Mouse (Mus musculus) forebrain, embryonic 11.5 days (tissue): ENCODE data around the gene Phykpl. TPM values are rescaled to one million over a fixed set of nuclear protein-coding genes. Genes with fewer than 3 reads are reported as not detected.
"Not testable (repeated sequence)": the region's sequence is repeated elsewhere in the genome, so short reads cannot be mapped to it uniquely, and the experiment has no call there.

Experiments
- ATAC-seq: fragments of 200-750 bp; cut with Nextera tagmentation; replicated peaks from 2 replicates; pipeline ENCODE4 v1.8.0; 2017; ENCODE audit warnings: moderate TSS enrichment; ENCODE audit not compliant: low FRiP score
- DNase-seq: peaks from one replicate; pipeline ENCODE4 v3.0.0-alpha.2; 2017; ENCODE audit warnings: low spot score
- H3K27ac ChIP-seq: fragments of 300-500 bp; sonication (generic); 2 replicates; pipeline ENCODE4 v1.5.1; 2014; ENCODE audit warnings: low read depth, low read length
- H3K27me3 ChIP-seq: fragments of 300-500 bp; sonication (generic); 2 replicates; pipeline ENCODE4 v1.6.1; 2014; ENCODE audit warnings: mild to moderate bottlenecking, low read length, mixed read lengths; ENCODE audit not compliant: control insufficient read depth, insufficient read depth
- H3K36me3 ChIP-seq: fragments of 300-500 bp; sonication (generic); 2 replicates; pipeline ENCODE4 v1.6.1; 2014; ENCODE audit warnings: mild to moderate bottlenecking, low read length, moderate library complexity, mixed read lengths; ENCODE audit not compliant: control insufficient read depth, insufficient read depth
- H3K4me1 ChIP-seq: fragments of 300-500 bp; sonication (generic); replicated peaks from 2 replicates; pipeline ENCODE4 v1.6.1; 2014; ENCODE audit warnings: low read length, mixed read lengths; ENCODE audit not compliant: control insufficient read depth, insufficient read depth
- H3K4me2 ChIP-seq: fragments of 300-500 bp; sonication (generic); 2 replicates; pipeline ENCODE4 v1.6.1; 2014; ENCODE audit warnings: low read depth, mild to moderate bottlenecking, low read length, moderate library complexity, mixed read lengths; ENCODE audit not compliant: severe bottlenecking
- H3K4me3 ChIP-seq: fragments of 300-500 bp; sonication (generic); 2 replicates; pipeline ENCODE4 v1.5.1; 2014; ENCODE audit warnings: low read depth, low read length
- H3K9ac ChIP-seq: fragments of 300-500 bp; sonication (generic); 2 replicates; pipeline ENCODE4 v1.6.1; 2014; ENCODE audit warnings: low read length
- H3K9me3 ChIP-seq: fragments of 300-500 bp; sonication (generic); 2 replicates; pipeline ENCODE4 v1.6.1; 2016; ENCODE audit warnings: low read length, mixed read lengths; ENCODE audit not compliant: control insufficient read depth
- WGBS: fragments of 180-500 bp; shearing (Covaris S2); extraction: QIAGEN DNeasy Blood & Tissue Kit; methylation state at CpG from one replicate; pipeline ENCODE4 v1.1.7; 2014; 5-methylcytosine and 5-hydroxymethylcytosine counted together
- polyA plus RNA-seq: library from polyadenylated mRNA; unstranded; fragments of >200 nt; fragmentation: Nextera tagmentation; extraction: Ambion mirVana; gene quantifications from 2 replicates; pipeline ENCODE4 v1.2.1, GENCODE M21; 2014

Gene Phykpl
- polyA plus RNA-seq, 1 experiment from 2014 or later, result 16.7 TPM

GRCm38 (mm10) chr11:51616113-51616512, 31.6 kb downstream of the Phykpl start:
- not testable (repeated sequence) for ATAC-seq, H3K36me3 ChIP-seq, H3K9me3 ChIP-seq, DNase-seq, H3K27me3 ChIP-seq, H3K4me3 ChIP-seq, H3K27ac ChIP-seq
- 88% methylated on average over 7 of the region's 7 CpGs for WGBS
- Histone ChIP-seq H3K9ac (peak overlapping the region; percentile 61; the same call in 1 of the 2 replicates), H3K4me1 (peaks cover 10% of the 10 kb centered on the region), H3K4me2 (peak overlapping the region; percentile 55; the same call in 1 of the 2 replicates)

- Histone ChIP-seq H3K4me3 (no peak overlapping the region), H3K27ac (no peak overlapping the region), H3K9ac (no peak overlapping the region), H3K27me3 (no peaks in the 10 kb centered on the region), H3K4me1 (peaks cover 10% of the 10 kb centered on the region), H3K9me3 (no peaks in the 10 kb centered on the region), H3K4me2 (no peak overlapping the region), H3K36me3 (no peaks in the 10 kb centered on the region; the same call in 1 of the 2 replicates)
- ATAC-seq (no peak), DNase-seq (peak; percentile 72)
- WGBS, result 6% methylated on average over 4 of the region's 4 CpGs
Observed at GRCm38 (mm10) chr11:51617693-51618092, 33.1 kb downstream of the Phykpl start.

DNA sequence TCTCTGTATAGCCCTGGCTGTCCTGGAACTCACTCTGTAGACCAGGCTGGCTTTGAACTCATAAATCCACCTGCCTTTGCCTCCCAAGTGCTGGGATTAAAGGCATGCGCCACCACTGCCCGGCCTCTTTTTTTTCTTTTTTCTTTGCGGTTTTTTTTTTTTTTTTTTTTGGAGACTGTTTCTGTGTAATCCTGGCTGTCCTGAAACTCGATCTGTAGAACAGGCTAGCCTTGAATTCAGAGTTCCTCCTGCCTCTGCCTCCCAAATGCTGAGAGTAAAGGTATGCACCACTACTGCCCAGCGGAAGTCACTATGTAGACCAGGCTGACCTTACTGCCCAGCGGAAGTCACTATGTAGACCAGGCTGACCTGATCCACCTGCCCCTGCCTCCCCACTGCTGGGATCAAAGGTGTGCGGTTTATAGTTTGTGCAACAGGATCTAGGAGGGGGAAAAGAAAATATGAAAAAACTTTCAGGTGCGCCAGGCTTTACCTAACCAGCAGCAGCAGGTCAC, 34.4 kb downstream of the Phykpl start:
- H3K9ac ChIP-seq, result peak overlapping the region; percentile 3; the same call in 1 of the 2 replicates
- no peak overlapping the region for H3K27ac ChIP-seq
- peak overlapping the region; percentile 53; the same call in 1 of the 2 replicates for H3K4me2 ChIP-seq
- ATAC-seq, result no peak; the same call in 1 of the 2 replicates
- no peak for DNase-seq
- no peaks in the 10 kb centered on the region for H3K27me3 ChIP-seq
- H3K4me1 ChIP-seq, result peaks cover 10% of the 10 kb centered on the region
- no peaks in the 10 kb centered on the region for H3K9me3 ChIP-seq
- WGBS, result 57% methylated on average over 8 of the region's 8 CpGs
- peaks cover 3% of the 10 kb centered on the region for H3K36me3 ChIP-seq
- peak overlapping the region; percentile 68 for H3K4me3 ChIP-seq

DNA sequence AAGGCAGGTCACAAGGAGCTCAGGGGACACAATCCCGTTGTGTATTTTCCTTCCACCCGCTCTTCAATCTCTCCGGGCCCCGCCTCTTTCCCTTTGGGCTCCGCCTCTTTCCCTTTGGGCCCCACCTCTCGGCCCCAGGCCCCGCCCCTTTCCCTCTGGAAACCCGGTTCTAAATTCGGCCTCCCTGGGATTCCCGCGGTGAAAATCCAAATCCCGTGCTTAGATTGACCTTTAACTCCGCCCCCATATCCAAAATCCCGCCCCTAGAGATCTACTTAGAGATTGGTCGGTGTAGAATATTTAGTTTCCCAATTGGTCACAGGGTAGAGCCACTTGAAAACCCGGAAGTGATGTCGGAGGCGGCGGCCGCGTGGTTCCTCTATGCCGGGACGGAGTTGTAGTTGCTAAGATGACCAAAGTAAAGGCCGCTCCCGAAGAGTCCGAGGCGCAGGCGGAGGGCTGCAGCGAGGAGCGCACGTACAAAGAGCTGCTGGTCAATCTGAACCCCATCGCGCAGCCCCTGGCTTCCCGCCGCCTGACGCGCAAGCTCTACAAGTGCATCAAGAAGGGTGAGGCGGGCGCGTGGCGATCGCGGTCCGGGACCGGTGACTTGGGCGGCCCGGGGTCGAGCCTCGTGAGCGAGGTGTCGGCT, 35.0 kb downstream of the Phykpl start, which contains the start of gene Nhp2:
TSS of gene Nhp2 (plus strand) at position 327 of the 652 bp plus-strand sequence.
- no peak within 1 kb of the TSS for H3K27ac ChIP-seq
- H3K9ac ChIP-seq, result peak within 1 kb of the TSS; percentile 74
- H3K4me1 ChIP-seq, result peaks cover 10% of the 10 kb centered on the region
- no peaks in the 10 kb centered on the region for H3K27me3 ChIP-seq
- H3K4me2 ChIP-seq, result peak within 1 kb of the TSS; percentile 53
- no peaks in the 10 kb centered on the region for H3K9me3 ChIP-seq
- H3K4me3 ChIP-seq, result peak within 1 kb of the TSS; percentile 68
- peak; percentile 96 for DNase-seq
- under 1% methylated on average over 51 of the region's 51 CpGs for WGBS
- ATAC-seq, result peak; percentile 94
- H3K36me3 ChIP-seq, result peaks cover 6% of the 10 kb centered on the region

- no peak for DNase-seq
- WGBS, result 1% methylated on average over 11 of the region's 11 CpGs
Observed at GRCm38 (mm10) chr11:51620084-51620483, 35.5 kb downstream of the Phykpl start.

GRCm38 (mm10) chr11:51621776-51622175, 37.2 kb downstream of the Phykpl start:
- no peak overlapping the region for H3K4me3 ChIP-seq
- H3K27ac ChIP-seq, result no peak overlapping the region
- H3K9ac ChIP-seq, result no peak overlapping the region
- no peak overlapping the region for H3K4me2 ChIP-seq
- ATAC-seq, result no peak
- peaks cover 10% of the 10 kb centered on the region for H3K36me3 ChIP-seq
- DNase-seq, result no peak
- H3K9me3 ChIP-seq, result no peaks in the 10 kb centered on the region
- peaks cover 5% of the 10 kb centered on the region; the same call in 1 of the 2 replicates for H3K4me1 ChIP-seq
- 91% methylated on average over 2 of the region's 2 CpGs for WGBS
- H3K27me3 ChIP-seq, result no peaks in the 10 kb centered on the region

More at GRCm38 (mm10) chr11:51620084-51620483, 35.5 kb downstream of the Phykpl start:
- peak overlapping the region; percentile 68 for H3K4me3 ChIP-seq
- H3K36me3 ChIP-seq, result peaks cover 8% of the 10 kb centered on the region
- ATAC-seq, result no peak
- H3K4me2 ChIP-seq, result peak overlapping the region; percentile 53
- no peaks in the 10 kb centered on the region for H3K27me3 ChIP-seq
- peaks cover 10% of the 10 kb centered on the region for H3K4me1 ChIP-seq
- peak overlapping the region; percentile 74 for H3K9ac ChIP-seq
- no peak overlapping the region for H3K27ac ChIP-seq
- H3K9me3 ChIP-seq, result no peaks in the 10 kb centered on the region

DNA sequence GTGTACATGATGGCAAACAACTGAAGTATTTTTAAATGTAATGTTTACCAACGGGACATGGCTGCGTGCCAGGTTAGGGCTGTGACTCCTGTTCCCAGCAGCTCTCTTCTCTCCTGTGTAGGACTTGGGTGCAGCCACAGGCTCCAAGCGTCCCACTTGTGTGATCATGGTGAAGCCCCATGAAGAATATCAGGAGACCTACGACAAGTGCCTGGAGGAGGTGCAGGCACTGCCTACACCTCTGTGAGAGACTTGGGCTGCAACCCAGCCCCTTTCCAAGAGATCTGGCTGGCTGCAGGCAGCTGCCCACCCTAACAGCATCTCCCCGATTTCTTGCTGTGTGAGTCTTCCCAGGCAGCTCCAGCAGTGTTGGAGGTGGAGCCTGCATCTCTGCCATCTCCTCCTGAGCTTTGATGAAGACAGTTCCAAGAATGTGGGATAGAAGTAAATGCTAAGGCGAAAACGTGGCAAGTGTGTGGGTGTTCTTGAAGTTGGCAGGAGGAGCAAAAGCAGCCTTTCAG, 38.5 kb downstream of the Phykpl start:
- Histone ChIP-seq H3K4me3 (no peak overlapping the region), H3K4me1 (peaks cover 5% of the 10 kb centered on the region; the same call in 1 of the 2 replicates), H3K27ac (no peak overlapping the region), H3K4me2 (no peak overlapping the region), H3K9me3 (no peaks in the 10 kb centered on the region), H3K36me3 (peaks cover 10% of the 10 kb centered on the region), H3K9ac (no peak overlapping the region), H3K27me3 (no peaks in the 10 kb centered on the region)
- WGBS, result 92% methylated on average over 7 of the region's 7 CpGs
- DNase-seq (no peak), ATAC-seq (no peak)

GRCm38 (mm10) chr11:51625187-51625820, 40.7 kb downstream of the Phykpl start:
- H3K27ac ChIP-seq, result no peak overlapping the region
- no peak for ATAC-seq
- H3K9me3 ChIP-seq, result no peaks in the 10 kb centered on the region
- H3K27me3 ChIP-seq, result no peaks in the 10 kb centered on the region
- DNase-seq, result no peak
- H3K4me3 ChIP-seq, result no peak overlapping the region
- H3K9ac ChIP-seq, result no peak overlapping the region
- H3K4me1 ChIP-seq, result peaks cover 5% of the 10 kb centered on the region; the same call in 1 of the 2 replicates
- H3K4me2 ChIP-seq, result no peak overlapping the region
- WGBS, result 86% methylated on average over 5 of the region's 5 CpGs
- peaks cover 10% of the 10 kb centered on the region for H3K36me3 ChIP-seq
